Mouse (Mus musculus) cortical plate, adult 2 months (tissue): Measurements from ENCODE around the gene Kcnd2. TPM values are rescaled to one million over a fixed set of nuclear protein-coding genes. Genes with fewer than 3 reads are reported as not detected.

Source experiments
- H3K27ac ChIP-seq: fragments of 200-500 bp; 2 replicates; pipeline ENCODE4 v1.5.1; 2012; ENCODE audit warnings: low read length, control low read depth, inconsistent platforms; ENCODE audit not compliant: insufficient read depth
- H3K4me1 ChIP-seq: fragments of 200-500 bp; 2 replicates; pipeline ENCODE4 v1.6.1; 2011; ENCODE audit warnings: low read length; ENCODE audit not compliant: control insufficient read depth, insufficient read depth
- H3K4me3 ChIP-seq: fragments of 200-500 bp; 2 replicates; pipeline ENCODE4 v1.5.1; 2011; ENCODE audit warnings: mild to moderate bottlenecking, low read length, control low read depth; ENCODE audit not compliant: insufficient read depth
- CTCF ChIP-seq: fragments of 200-500 bp; IDR thresholded peaks from 2 replicates; pipeline ENCODE4 v1.5.1; 2011; ENCODE audit warnings: mild to moderate bottlenecking, control low read depth, low read length; ENCODE audit not compliant: insufficient read depth; ENCODE audit errors: extremely low read depth
- POLR2A ChIP-seq: fragments of 200-500 bp; IDR thresholded peaks from 2 replicates; pipeline ENCODE4 v1.6.1; 2011; ENCODE audit warnings: mild to moderate bottlenecking, low read length, control low read depth; ENCODE audit not compliant: insufficient read depth; ENCODE audit errors: extremely low read depth
- polyA plus RNA-seq: library from polyadenylated mRNA; depleted of rRNA; stranded (reverse); fragments of >200 nt; gene quantifications from 2 replicates; pipeline ENCODE4 v1.2.3, GENCODE M21; 2012

The Kcnd2 gene
- polyA plus RNA-seq, 1 experiment = 32.0 TPM

- no peak overlapping the region for H3K27ac ChIP-seq
These were observed 448.8 kb downstream of the Kcnd2 start for GRCm38 (mm10) chr6:21664135-21664534.

GRCm38 (mm10) chr6:21664638-21665037 is 449.3 kb downstream of the Kcnd2 start:
- H3K27ac ChIP-seq = no peak overlapping the region
- no peak overlapping the region for H3K4me3 ChIP-seq
- H3K4me1 ChIP-seq = no peaks in the 10 kb centered on the region
- TF ChIP-seq POLR2A = no peak
- TF ChIP-seq CTCF = no peak

More at GRCm38 (mm10) chr6:21664135-21664534, 448.8 kb downstream of the Kcnd2 start:
- no peak for TF ChIP-seq CTCF
- no peak for TF ChIP-seq POLR2A
- H3K4me1 ChIP-seq = no peaks in the 10 kb centered on the region
- no peak overlapping the region for H3K4me3 ChIP-seq

GRCm38 (mm10) chr6:21684252-21684651 is 468.9 kb downstream of the Kcnd2 start:
- no peaks in the 10 kb centered on the region; the same call in 1 of the 2 replicates for H3K4me1 ChIP-seq
- no peak overlapping the region for H3K27ac ChIP-seq
- no peak overlapping the region for H3K4me3 ChIP-seq
- TF ChIP-seq POLR2A = no peak
- TF ChIP-seq CTCF = no peak

GRCm38 (mm10) chr6:21686388-21686787 is 471.1 kb downstream of the Kcnd2 start:
- Histone ChIP-seq H3K27ac (no peak overlapping the region), H3K4me1 (no peaks in the 10 kb centered on the region; the same call in 1 of the 2 replicates), H3K4me3 (no peak overlapping the region)
- TF ChIP-seq CTCF (no peak), POLR2A (no peak)

GRCm38 (mm10) chr6:21692861-21693350 is 477.6 kb downstream of the Kcnd2 start:
- Histone ChIP-seq H3K4me3 (no peak overlapping the region), H3K4me1 (no peaks in the 10 kb centered on the region), H3K27ac (no peak overlapping the region)
- TF ChIP-seq CTCF = no peak
- no peak for TF ChIP-seq POLR2A

GRCm38 (mm10) chr6:21697641-21698040 is 482.3 kb downstream of the Kcnd2 start:
- TF ChIP-seq CTCF (no peak), POLR2A (no peak)
- Histone ChIP-seq H3K4me3 (no peak overlapping the region), H3K4me1 (peaks cover 2% of the 10 kb centered on the region; the same call in 1 of the 2 replicates), H3K27ac (no peak overlapping the region)

- Histone ChIP-seq H3K4me3 (no peak overlapping the region), H3K4me1 (peaks cover 2% of the 10 kb centered on the region; the same call in 1 of the 2 replicates), H3K27ac (no peak overlapping the region)
- no peak for TF ChIP-seq POLR2A
- no peak for TF ChIP-seq CTCF
These were observed 485.8 kb downstream of the Kcnd2 start for GRCm38 (mm10) chr6:21701131-21701530.

- no peaks in the 10 kb centered on the region for H3K4me1 ChIP-seq
- no peak overlapping the region for H3K4me3 ChIP-seq
- no peak overlapping the region for H3K27ac ChIP-seq
- TF ChIP-seq POLR2A = no peak
- no peak for TF ChIP-seq CTCF
These were observed 493.9 kb downstream of the Kcnd2 start for GRCm38 (mm10) chr6:21709228-21709627.

GRCm38 (mm10) chr6:21719121-21719520 is 503.8 kb downstream of the Kcnd2 start:
- no peak overlapping the region for H3K4me3 ChIP-seq
- H3K4me1 ChIP-seq = no peaks in the 10 kb centered on the region
- H3K27ac ChIP-seq = no peak overlapping the region
- TF ChIP-seq POLR2A (no peak), CTCF (no peak)

- Histone ChIP-seq H3K4me1 (no peaks in the 10 kb centered on the region), H3K27ac (no peak overlapping the region), H3K4me3 (no peak overlapping the region)
- TF ChIP-seq POLR2A = no peak
- no peak for TF ChIP-seq CTCF
These were observed 506.9 kb downstream of the Kcnd2 start for GRCm38 (mm10) chr6:21722238-21722637.

- Histone ChIP-seq H3K4me3 (no peak overlapping the region), H3K27ac (no peak overlapping the region), H3K4me1 (no peaks in the 10 kb centered on the region)
- TF ChIP-seq CTCF (no peak), POLR2A (no peak)
These were observed 525.3 kb downstream of the Kcnd2 start for GRCm38 (mm10) chr6:21740606-21741005.
